Mouse (Mus musculus): ENCODE results near the gene Glud1.

- no peak for TF ChIP-seq POLR2A (IDR thresholded peaks at IDR 0.05; ENCODE audit: borderline replicate concordance, insufficient read depth, low read length)
- TF ChIP-seq CTCF (IDR thresholded peaks at IDR 0.05; ENCODE audit: borderline replicate concordance, insufficient read depth, low read depth, low read length) = no peak
Observed at GRCm38 (mm10) chr14:34353326-34353725, 42.8 kb downstream of the Glud1 start.
